Mouse (Mus musculus) CD4-positive, CD25-positive, alpha-beta regulatory T cell, adult 2 months (primary cell): Measurements from ENCODE around the gene Lcor.
A peak's percentile ranks its signal among the peaks of the same experiment; 100 is the strongest.

Source experiments
- DNase-seq: peaks from one replicate; pipeline ENCODE4 v3.0.0-alpha.2; 2012; ENCODE audit warnings: low read depth, low spot score

Gene Lcor

DNA sequence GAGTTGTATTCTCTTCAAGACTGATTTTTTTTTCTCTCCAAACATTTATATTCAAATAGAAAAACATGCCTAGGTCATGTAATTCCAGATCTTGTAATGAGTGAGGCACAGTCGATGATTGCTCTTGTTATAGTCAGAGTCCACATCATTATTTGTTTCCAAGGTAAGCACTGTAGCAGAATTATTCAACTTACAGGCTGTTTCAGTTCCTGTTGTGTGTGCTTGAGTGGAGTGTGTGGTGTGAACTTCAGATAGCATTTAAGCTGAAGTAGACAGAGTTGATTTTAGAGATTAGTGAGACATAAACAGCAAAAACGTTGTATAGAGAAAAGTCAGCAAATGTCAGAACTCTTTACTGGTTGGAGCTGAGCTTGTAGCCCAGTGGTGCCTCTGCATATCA, 86.4 kb downstream of the Lcor start:
- peak; percentile 6 for DNase-seq

DNA sequence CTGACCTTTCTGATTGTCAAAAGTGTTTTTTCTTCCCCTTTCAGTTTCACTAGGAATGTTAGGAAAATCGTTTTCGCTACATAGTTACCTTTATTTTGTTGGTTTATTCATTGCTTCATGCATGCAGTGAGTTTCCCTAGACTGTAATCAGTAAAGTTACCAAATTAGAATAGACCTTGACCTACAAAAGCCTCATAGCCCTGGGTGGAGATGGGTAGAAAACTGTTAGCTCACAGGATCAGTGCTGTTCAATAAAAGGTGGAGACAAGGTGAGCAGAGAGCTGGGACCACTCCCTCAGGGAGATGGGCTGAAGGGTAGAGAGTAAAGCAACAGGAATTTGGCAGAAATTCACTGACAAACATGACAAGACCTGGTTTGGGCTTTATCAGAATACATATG, 91.3 kb downstream of the Lcor start:
- no peak for DNase-seq

DNA sequence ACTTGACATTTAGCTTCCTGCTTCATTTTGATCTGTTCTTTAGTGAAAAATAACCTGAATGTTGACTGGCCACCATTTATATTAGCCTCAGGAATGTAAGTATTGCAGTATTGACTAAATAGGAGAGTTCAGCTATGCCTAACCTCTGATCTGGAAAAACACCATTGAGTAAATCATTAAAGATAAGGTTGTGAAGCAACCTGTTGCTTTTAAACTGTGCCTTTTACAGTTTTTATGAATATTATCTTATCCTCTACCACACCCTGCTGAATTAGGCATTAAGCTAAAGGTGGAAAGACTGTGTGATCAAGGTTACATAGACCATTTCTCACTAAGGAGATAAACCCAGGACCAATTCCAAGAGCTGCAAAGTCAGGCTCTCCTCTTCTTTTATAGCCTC, 95.1 kb downstream of the Lcor start:
- no peak for DNase-seq

DNA sequence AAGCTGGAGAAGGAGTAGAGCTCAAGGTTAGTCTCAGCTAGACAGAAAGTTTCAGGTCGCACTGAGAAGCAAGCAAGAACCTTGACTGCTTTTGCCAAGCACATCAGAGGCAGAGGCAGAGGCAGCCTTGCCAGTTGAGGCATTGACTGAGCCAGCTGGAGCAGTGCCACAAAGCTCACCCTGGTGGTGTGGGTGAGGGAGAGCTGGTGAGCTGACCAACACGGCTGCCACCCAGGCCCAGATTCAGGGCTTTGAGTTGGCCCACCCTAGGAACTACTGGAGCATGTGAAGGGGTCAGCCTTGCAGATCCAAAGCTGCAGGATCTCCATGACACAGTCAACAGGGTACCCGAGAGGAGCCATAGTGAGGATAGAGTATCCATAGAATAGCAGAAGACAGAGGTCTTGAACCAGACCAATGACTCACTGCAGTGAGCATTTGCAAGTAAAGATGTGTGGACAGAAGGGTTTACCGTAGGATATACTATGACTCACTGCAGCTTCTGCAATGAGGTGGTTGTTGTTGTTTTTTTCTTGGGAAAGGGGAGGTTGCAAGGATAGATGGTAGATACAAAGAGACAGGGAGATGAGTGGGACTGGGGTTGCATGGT, 97.0 kb downstream of the Lcor start:
- DNase-seq: no peak

DNA sequence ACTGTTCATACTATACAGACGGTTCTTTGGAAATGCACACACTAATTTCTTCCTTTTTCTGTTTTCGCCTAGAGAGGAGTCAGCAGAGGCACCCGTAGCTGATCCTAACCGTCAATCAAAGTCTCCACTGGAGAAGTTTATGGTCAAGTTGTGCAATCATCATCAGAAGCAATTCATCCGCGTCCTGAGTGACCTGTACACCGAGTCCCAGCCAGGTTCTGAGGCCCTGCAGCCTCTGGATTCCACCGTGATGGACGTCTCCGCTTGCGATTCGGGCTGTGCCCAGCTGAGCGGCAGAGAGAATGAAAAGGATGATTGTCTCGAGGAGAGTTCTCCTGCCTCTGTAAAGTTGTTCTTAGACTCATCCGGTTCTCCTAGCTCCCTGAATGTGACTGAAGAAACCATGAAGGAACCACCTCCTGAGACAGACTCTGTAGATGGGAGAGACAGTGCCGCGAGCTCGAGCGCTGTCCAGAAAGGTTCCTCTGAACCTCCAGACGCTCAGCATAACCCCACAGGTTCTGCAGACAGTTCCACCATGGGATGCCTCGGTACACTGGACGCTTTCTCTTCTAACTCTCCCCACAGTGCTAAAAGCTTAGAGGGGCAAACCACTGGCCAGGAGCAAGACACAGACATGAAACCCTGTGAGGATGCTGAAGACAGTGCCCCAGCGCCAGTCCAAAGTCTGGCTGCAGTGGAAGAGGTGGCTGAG, 99.4 kb downstream of the Lcor start, which contains the start of gene Gm340:
Gm340 (plus strand) TSS at position 665 of the 715 bp plus-strand sequence.
- no peak for DNase-seq

DNA sequence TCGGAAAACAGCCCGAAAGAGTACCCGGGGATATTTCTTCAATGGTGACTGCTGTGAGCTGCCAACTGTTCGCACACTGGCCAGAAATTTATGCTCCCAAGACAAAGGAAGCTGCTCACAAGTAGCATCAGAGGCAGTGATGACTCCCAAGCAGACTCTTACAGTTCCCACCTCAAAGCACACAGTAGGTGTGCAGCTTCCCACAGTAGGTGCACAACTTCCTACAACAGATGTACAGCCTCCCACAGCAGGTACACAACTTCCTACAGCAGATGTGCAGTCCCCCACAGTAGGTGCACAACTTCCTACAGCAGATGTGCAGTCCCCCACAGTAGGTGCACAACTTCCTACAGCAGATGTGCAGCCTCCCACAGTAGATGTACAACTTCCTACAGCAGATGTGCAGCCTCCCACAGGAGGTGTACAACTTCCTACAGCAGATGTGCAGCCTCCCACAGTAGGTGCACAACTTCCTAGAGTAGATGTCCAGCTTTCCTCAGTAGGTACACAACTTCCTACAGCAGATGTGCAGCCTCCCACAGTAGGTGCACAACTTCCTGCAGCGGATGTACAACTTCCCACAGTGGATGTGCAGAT, 100.6 kb downstream of the Lcor start:
- no peak for DNase-seq

DNA sequence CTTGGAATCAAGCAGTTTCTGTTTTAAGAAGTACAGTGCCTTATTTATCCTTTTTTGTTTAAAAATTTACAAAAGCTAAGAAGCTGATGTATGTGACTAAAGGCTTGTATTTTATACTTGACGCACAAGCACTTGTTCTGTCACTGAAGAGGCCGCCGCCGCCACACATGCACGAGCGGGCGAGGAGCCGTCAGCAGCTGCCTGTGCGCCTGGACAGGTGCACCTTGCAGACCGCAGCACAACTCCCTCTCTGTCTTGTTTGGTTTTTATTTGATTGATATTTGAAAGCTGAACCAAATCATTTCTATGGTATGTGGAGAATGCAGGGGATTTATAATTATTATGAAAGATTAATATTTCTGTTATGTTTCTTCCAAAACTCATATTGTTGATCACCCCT, 104.3 kb downstream of the Lcor start:
- no peak for DNase-seq

DNA sequence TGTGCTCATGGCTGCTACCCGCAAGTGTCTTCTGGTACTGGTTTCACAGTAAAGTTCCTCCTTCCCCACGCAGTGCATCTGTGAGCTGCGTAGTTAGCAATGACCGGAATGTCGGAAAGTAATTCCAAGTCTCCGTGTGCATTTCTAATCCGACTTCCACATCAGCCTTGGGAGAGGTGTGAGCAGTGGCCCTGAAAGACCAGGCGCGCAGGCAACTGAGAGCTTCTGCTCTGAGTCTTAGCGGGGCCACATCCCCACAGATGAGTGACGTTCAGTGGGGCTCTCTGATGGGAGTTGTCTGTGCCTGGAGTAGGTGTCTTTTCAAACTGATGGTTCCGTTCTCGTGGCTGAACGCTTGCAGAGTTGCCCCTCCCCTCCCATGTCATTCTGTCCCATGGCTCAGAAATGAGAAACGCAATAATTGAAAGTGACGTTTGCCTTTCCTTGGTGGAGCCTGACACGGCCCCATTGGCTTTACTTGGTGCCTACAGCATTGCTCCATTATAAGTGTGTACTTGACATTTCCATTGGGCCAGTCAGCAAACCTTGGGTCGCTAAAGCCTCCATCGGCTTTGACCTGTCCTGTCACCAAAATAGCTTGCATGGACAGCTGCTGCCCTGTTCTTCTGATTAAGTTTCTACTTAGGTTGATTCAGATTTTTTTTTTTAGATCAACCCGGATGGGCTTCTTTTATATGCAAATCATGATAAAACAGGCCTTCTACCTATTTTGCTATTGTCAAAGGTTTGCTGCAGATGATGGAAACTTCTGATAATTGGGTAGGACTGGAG, 105.2 kb downstream of the Lcor start:
- DNase-seq: no peak

DNA sequence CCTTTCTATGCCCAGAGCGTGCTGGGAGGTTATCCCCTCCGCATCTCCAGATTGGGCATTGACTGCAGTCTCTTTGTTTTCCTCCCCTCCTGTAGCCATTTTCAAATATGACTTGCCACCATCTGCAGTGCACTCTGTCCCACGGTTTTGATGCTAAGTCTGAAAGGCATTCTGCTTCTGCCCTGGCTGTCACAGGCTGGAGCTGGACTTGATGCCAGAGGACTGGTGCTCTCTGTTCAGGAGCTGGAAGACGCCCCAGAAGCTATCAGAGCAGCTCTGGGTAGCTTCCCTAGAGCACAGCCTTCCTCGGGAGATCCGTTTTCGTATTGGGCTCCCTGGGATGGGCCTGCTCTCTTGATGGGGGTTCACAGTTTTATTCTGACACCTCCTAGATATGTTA, 106.6 kb downstream of the Lcor start:
- no peak for DNase-seq

DNA sequence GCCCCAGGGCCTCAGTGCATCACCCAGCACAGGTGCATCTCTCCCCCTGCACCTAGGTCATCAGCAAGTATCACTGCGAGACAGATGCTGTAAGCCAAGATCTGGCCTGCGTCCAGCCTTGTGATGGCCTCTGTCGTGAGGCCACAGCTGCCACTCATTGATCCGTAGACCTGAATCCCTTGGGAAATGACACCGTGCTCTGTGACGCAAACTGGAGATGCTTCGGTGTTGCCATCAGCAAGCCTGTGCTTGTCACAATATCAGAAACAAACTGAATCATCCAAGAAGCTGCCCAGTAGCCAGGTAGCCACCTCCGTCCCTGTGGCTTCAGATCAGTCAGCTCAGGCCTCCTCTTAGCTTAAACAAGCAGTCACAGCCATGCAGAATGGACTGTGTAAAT, 107.2 kb downstream of the Lcor start:
- no peak for DNase-seq

DNA sequence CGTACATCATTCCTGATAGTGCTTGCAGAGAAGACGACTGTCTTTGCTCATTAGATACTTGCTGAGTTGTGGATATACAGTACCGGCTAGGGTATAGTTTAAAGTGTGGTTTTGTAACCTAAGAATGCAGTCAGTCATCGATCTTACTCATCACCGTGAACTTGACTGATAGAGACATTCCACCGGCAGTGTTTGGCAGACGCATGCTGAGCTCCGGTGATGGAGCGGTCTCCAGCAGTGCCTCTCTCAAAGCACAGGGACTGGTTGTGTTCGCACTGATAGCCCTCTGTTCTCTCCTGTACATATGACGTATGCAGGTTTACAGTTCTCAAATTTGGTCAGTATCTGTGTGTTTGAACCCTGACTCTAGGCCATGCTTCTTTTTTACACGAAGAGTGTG, 109.4 kb downstream of the Lcor start:
- DNase-seq: no peak

DNA sequence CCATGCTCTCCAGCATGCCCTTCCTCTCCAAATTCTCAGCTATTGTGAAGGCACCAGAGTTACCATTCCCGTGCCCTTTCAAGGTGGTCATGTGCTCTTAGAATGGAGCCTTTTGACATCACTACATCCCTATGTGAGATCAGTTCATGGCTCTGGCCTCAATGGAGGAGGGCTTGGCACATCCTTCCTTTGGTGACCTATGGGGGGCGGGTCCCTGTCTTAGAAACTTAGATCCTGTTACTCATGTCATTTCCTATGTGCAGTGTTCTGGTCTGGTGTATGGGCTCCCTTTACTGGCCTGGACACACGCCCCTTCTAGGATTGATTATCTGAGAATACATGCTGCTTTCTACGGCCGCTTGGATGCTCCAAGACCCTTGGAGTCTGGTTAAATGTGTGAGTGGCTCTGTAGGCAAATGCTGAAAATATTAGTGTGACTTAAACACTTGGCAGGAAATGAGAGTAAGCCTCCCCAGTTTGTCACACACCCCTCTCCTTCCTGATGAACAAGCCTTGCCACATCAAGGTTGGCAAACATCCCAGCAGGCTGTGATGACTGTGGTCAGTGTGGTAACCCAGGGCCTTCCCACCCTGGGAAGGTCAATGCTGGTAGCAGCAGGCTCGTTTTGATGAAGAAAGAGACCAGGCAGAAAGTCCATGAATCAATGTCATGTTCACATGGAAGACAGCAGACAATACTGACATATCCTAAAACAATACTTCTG, 114.9 kb downstream of the Lcor start:
- peak; percentile 22 for DNase-seq

DNA sequence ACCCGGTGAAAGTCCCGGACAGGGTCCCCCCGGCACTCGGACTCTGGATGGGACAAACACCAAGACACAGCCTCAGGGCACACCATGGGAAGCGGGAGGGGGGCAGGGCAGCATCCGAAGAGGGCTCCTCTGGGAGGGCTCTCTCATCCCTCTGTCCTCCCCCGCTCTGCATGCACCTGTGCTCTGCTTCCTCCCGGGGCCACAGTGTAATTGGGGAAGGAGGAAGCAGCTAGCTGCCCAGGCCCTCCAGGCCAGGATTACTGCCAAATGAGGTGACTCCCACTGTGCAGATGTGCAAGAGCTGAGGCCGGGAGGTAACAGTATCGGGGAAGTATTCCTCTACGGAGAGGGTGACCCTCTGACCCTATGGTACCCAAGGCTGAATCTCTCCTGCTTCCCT, 118.2 kb downstream of the Lcor start:
- no peak for DNase-seq

DNA sequence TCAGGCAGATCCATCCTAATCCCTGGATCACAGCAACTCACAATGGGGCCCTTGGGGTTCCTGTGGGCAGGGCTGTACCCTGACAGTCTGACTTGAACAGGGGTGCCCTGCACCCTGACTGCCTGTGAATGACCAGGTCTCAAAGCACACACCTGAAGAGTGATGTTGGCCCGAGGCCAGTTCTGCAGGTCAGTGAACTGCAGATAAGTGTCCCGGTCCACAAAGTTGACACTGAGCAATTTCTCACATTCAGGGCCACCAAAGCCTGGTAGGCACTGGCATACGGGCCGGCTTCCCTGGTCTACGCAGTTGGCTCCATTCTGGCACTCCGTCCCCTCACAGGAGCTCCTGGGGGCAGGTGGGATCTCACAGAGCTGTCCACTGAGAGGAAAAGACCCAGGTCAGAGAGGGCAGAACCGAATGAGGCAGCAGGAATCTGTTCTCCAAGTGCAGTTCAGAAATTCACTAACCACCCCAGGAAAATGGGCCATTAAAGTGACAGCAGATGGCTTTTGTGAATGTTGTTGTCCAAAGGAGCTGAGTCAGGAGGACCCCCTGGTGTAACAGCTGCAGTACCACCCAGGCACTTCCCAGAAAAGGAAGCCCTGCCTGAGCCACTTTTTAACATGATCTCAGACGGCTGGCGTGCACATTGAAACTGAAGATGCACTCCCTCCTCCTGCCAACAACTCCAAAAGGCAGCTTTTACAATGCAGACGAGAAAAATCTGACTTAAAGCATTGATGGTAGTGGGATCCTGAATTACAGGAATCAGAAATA, 124.0 kb downstream of the Lcor start:
- no peak for DNase-seq

DNA sequence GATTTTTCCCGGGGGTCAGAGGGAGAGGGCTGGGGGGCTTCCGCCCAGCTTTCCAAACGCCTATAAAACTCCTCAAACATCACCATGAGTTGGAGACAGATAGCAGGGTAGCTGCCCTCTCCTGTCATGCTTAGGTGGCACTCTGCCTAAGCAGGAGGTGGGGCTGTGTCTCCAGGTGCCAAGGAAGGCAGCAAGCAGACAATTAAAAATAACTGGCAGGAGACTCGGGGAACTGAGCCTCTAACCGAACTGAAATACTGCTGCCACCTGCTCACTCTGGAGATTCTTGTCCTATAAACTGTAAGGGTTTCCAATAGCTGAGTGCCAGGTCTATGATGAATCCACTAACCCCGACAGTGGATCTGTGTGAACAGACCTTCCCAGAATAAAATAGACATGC, 129.2 kb downstream of the Lcor start:
- no peak for DNase-seq
